Mouse (Mus musculus) embryonic fibroblast, embryonic 13.5 days (primary cell): ENCODE data around the gene Filip1.

Experiments used
- CTCF ChIP-seq: IDR thresholded peaks from 2 replicates; pipeline ENCODE4 v1.5.1; 2011; ENCODE audit warnings: mild to moderate bottlenecking, control low read depth, low read length, moderate library complexity, borderline replicate concordance; ENCODE audit not compliant: insufficient read depth
- POLR2A ChIP-seq: IDR thresholded peaks from 2 replicates; pipeline ENCODE4 v1.6.1; 2011; ENCODE audit warnings: low read depth, mild to moderate bottlenecking, control low read depth, low read length, moderate library complexity

GRCm38 (mm10) chr9:79922493-79922760 is 90.2 kb downstream of the Filip1 start:
- no peak for TF ChIP-seq POLR2A
- no peak for TF ChIP-seq CTCF
